In genomic region chr6:72519303-72519702, GRCm38 (mm10) we compare ENCODE assay signal across 11 mouse cellular contexts. TPM values are rescaled to one million over a fixed set of nuclear protein-coding genes. Genes with fewer than 3 reads are reported as not detected.
A peak's percentile ranks its signal among the peaks of the same experiment; 100 is the strongest.
DNase-seq lines count a peak whose midpoint lies in the region; ATAC-seq and TF ChIP-seq lines count a peak whose summit lies in the region.
"Had no signal": no experiment of that assay in that cellular context is flagged by ENCODE, and none has a peak within 500 bp of the region (broad histone marks: within the 10 kb centered on the region; RNA-seq: fewer than 3 reads in every experiment).

No protein-coding gene starts in this region.

- H3K27ac ChIP-seq in gastrocnemius, adult 2 months, result peak overlapping the region; percentile 66
- no peak overlapping the region for H3K27ac ChIP-seq in testis, adult 2 months (ENCODE audit: control insufficient read depth, insufficient read depth, low read depth, low read length)
- H3K27ac ChIP-seq in midbrain, embryonic 10.5 days (replicated peaks), result peak overlapping the region; percentile 88
- H3K27ac ChIP-seq: stomach, embryonic 15.5 days had no signal

- no peaks in the 10 kb centered on the region for H3K9me3 ChIP-seq in midbrain, embryonic 10.5 days (replicated peaks)
- H3K9me3 ChIP-seq: limb, embryonic 13.5 days; stomach, embryonic 15.5 days had no signal

- no peak for TF ChIP-seq CTCF in gastrocnemius, adult 2 months (IDR thresholded peaks at IDR 0.05)
- no peak for TF ChIP-seq CTCF in testis, adult 2 months (IDR thresholded peaks at IDR 0.05; ENCODE audit: control insufficient read depth, insufficient read depth, insufficient replicate concordance, low read depth, low read length)

- no peak for DNase-seq in gastrocnemius, adult 2 months
- no peak for DNase-seq in gastrocnemius, postnatal 10 days
- DNase-seq in testis, postnatal 10 days (ENCODE audit: low spot score), result no peak
- no peak for DNase-seq in midbrain, embryonic 10.5 days (ENCODE audit: low spot score)
- no peak for DNase-seq in right cerebral cortex, postnatal 25 days
- no peak for DNase-seq in spleen, adult 18-20 months

- H3K27me3 ChIP-seq in testis, adult 2 months (ENCODE audit: control insufficient read depth, insufficient read depth, low read length), result no peaks in the 10 kb centered on the region
- H3K27me3 ChIP-seq in midbrain, embryonic 10.5 days (ENCODE audit: low read depth, poor library complexity, severe bottlenecking), result no peaks in the 10 kb centered on the region
- H3K27me3 ChIP-seq: limb, embryonic 13.5 days; stomach, embryonic 15.5 days had no signal

- 22% methylated on average over 8 of the region's 8 CpGs for WGBS in midbrain, embryonic 10.5 days

- H3K36me3 ChIP-seq in testis, adult 2 months (ENCODE audit: control insufficient read depth, insufficient read depth, low read length), result no peaks in the 10 kb centered on the region
- H3K36me3 ChIP-seq in midbrain, embryonic 10.5 days, result no peaks in the 10 kb centered on the region
- H3K36me3 ChIP-seq: limb, embryonic 13.5 days; stomach, embryonic 15.5 days had no signal

- intact Hi-C loops in gastrocnemius, adult 2 months (cut with DNase I), result no loop called here

- TF ChIP-seq POLR2A in testis, adult 2 months (IDR thresholded peaks at IDR 0.05; ENCODE audit: control insufficient read depth, low read depth, low read length), result no peak

- no peak overlapping the region for H3K4me3 ChIP-seq in gastrocnemius, adult 2 months
- peak overlapping the region; percentile 85 for H3K4me3 ChIP-seq in testis, adult 2 months (ENCODE audit: control insufficient read depth, low read depth, low read length)
- H3K4me3 ChIP-seq in midbrain, embryonic 10.5 days, result peak overlapping the region; percentile 39
- H3K4me3 ChIP-seq: limb, embryonic 13.5 days; stomach, embryonic 15.5 days had no signal

- no peak for ATAC-seq in megakaryocyte, adult 5-6 weeks (ENCODE audit: poor library complexity, severe bottlenecking)

- H3K4me1 ChIP-seq in testis, adult 2 months (ENCODE audit: control insufficient read depth, insufficient read depth, low read length), result peaks cover 25% of the 10 kb centered on the region
- peaks cover 33% of the 10 kb centered on the region for H3K4me1 ChIP-seq in midbrain, embryonic 10.5 days

RNA-seq across cellular contexts. Expression of gene Sh2d6, which starts 2.2 kb away (rescaled TPM):
- under 1 TPM; 0.59 to 0.99 TPM for total RNA-seq in gastrocnemius, adult 2 months (2021)
- under 1 TPM; 0.54 to 0.79 TPM for total RNA-seq in gastrocnemius, postnatal 10 days (2021)
- 76.8 and 77.0 TPM in 2 replicates for polyA plus RNA-seq in testis, adult 2 months (2012; rRNA removed)
- 0.23 and 0.39 TPM in 2 replicates for polyA plus RNA-seq in midbrain, embryonic 10.5 days (2016; fragmentation: Nextera tagmentation; extraction: Ambion mirVana)
- 0.25 TPM in 1 of 2 replicates, not detected in the other for total RNA-seq in megakaryocyte, adult 5-6 weeks (2015)
- 0.18 TPM in 1 of 2 replicates, not detected in the other for total RNA-seq in megakaryocyte, adult 5-6 weeks (2017)
- polyA plus RNA-seq: lung, embryonic 14.5 days had no signal

RNA-seq across cellular contexts. Expression of gene Capg, which starts 24.9 kb away (rescaled TPM):
- 1 to 10 TPM; 6.8 to 9.7 TPM for total RNA-seq in gastrocnemius, adult 2 months (2021)
- 10 to 100 TPM; 12.4 to 19.1 TPM for total RNA-seq in gastrocnemius, postnatal 10 days (2021)
- 1.3 and 4.1 TPM in 2 replicates for polyA plus RNA-seq in testis, adult 2 months (2012; rRNA removed)
- polyA plus RNA-seq in midbrain, embryonic 10.5 days (2016; fragmentation: Nextera tagmentation; extraction: Ambion mirVana), result 9.7 and 11.1 TPM in 2 replicates
- total RNA-seq in megakaryocyte, adult 5-6 weeks (2015), result 164 and 167 TPM in 2 replicates
- 341 and 407 TPM in 2 replicates for total RNA-seq in megakaryocyte, adult 5-6 weeks (2017)

Comparison
In these comparisons a context has a peak if more than half of its experiments do, and no peak if none do; other contexts are left out.
1. RNA of gene Capg, which starts 24.9 kb away (total RNA-seq): 164 to 407 TPM in megakaryocyte, adult 5-6 weeks; 12.4 to 19.1 TPM in gastrocnemius, postnatal 10 days and 6.8 to 9.7 TPM in gastrocnemius, adult 2 months; every median in the first group is over 4 times any median in the second.